Mouse (Mus musculus): ENCODE measurements around the gene Iqgap3. TPM values are rescaled to one million over a fixed set of nuclear protein-coding genes. Genes with fewer than 3 reads are reported as not detected.

Gene Iqgap3
- polyA plus RNA-seq (2012; fragmentation: generic; extraction: Trizol) = 10 to 100 TPM; 24.1 to 30.5 TPM

DNA sequence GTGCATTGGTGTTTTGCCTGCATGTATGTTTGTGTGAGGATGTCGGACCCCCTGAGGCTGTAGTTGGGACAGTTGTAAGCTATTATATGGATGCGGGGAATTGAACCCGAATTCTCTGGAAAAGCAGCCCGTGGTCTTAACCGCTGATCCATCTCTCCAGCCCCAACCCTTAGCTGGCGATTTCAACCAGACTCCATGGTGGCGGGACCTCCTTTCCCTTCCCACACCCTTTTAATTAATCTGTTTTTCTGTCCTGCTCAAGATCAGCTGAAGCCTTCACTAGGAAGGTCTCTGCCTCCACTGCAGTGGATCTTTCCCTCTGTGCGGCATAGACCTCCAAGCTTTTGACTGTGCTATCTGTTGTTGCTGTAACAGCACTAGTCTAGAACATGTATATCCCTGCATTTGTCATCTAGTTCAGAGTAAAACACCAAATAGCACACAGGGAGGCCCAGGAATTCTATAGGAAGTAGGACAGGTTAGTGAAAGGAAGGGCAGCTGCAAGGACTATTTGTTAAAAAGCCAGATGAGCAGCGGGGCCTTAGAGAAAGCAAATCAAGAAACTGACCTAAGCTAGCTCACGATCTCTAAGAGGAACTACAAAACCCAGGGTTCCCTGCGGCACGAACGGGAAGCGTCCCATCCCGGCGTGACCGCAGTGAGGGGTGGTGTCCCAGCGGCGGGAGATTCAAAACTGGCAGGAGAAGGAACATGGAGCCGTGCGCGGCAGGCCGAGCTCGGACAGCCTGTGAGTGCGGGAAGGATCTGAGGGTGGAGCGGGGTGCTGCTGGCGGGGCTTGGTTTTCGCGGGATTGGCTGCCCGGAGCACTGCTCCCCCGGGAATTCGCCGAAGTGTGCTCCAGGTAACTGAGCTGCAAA lies at the start of gene Iqgap3:
Gene Iqgap3 (plus strand): TSS at position 627 of the 879 bp plus-strand sequence.

DNA sequence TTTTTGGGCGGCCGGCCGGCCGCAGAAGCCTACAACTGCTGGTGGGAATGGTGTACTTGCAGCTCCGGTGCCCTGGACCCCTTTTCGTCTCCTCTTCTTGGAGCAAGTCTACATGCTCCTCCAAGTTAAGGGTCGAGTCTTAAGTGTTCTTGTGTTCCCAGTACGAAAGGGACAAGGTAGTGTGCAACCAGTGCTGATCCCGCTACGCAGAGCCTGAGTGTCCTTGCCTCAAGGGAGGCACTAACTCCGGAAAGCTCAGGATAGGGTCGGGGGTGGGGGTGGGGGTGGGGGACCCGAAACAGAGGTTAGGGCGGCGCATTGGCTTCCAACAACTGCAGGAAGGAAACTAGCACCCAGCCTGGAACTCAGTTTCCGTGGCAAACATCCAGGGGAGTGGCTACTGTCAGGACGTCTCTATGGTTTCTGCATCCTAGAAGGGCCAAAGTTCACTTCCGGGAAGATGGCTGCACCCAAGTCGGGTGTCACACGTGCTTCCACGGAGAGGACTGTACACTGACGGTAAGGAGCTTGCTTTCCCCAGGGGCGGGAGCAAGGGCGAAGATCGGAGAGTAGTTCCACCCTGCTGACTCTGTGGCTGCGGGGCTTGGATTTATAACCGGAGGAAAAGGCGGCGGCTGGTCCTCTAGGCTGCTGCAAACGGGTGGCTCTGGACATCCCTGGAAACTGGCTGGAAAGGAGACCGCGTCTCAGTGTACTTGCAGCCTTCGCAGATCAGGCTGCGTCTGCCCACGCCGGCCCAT lies 38.9 kb upstream of the Iqgap3 start, which contains the start of gene Gpatch4:
Gene Gpatch4 (plus strand): TSS at position 448 of the 761 bp plus-strand sequence.

DNA sequence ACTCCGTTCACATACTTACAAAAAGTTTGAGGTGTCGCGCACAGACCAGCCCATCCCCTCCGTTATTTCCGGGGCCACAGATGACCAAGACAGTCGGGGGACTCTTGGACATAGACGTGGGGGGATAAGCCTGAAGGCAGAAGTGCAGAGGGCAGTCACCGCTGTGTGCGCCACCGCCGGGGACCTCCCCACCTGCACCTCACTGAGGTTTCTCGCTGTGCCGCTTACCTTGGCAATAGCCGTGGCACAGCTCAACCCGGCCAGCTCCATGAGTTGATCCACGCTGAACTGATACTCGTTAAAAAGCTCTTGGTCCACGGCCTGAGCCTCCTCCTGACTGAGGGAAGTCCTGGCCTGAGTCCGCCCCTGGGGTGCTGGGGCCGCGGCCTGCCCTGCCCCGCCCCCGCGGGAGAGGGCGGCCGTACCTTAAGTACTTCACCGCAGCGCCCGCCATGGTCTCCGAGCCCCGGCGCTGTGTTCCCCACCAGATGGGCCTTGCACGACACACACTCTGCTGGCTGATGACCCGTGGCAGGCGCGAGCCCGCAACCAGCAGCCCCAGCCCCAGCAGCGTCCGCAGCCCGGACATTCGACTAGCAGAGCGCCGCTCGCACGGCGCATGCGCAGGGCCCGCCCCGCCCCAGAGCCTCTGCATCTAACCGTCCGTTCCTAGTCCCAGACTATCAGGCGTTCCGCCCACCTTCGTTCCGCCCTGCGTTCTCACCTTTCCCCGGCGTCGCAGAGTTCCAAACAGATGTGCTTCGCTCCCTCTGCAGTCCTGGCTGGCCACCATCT lies 23.7 kb upstream of the Iqgap3 start, which contains the start of gene Naxe:
Gene Naxe (minus strand): TSS at position 594 of the 795 bp plus-strand sequence.

DNA sequence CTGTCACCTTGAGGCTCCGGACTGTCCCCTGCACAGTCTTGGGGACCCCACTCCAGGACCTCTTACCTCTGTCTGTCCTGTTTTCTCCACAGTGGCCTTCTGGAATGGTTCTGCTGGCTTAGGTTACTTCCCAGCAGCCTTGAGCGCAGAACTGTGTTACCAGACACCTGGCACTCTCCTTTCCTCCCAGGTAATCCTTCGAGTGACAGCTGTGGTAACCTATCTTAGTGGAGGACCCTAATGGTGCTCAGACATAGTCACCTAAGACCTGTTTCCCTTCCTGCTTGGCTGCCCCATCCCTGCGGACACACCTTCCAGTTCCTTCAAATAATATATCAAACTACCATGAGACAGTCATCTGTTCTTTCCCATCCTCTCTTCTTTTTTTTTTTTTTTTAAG lies 3.6 kb upstream of the Iqgap3 start, which contains the start of gene Ttc24:
Gene Ttc24 (minus strand): TSS at position 101 of the 400 bp plus-strand sequence.

GRCm38 (mm10) chr3:88141787-88142523 lies 60.2 kb downstream of the Iqgap3 start, which contains the start of gene Mef2d:
Gene Mef2d (plus strand): TSS chr3:88142372.

Other genes starting within 250 kb of the Iqgap3 start
- gene Sh2d2a, start 235.2 kb upstream of the Iqgap3 start, polyA plus RNA-seq (2012; fragmentation: generic; extraction: Trizol) = under 1 TPM in 1 of 2 experiments, not detected in 1; 0.01 TPM
- 10 to 100 TPM; 30.7 to 50.3 TPM for gene Prcc, start 196.4 kb upstream of the Iqgap3 start, polyA plus RNA-seq (2012; fragmentation: generic; extraction: Trizol)
- 100 to 1,000 TPM; 155 to 249 TPM for gene Hdgf, start 175.7 kb upstream of the Iqgap3 start, polyA plus RNA-seq (2012; fragmentation: generic; extraction: Trizol)
- gene Mrpl24, start 162.5 kb upstream of the Iqgap3 start, polyA plus RNA-seq (2012; fragmentation: generic; extraction: Trizol) = 10 to 100 TPM; 55.0 to 92.7 TPM
- 10 to 100 TPM in 1 of 2 experiments, 1 to 10 TPM in 1; 3.8 to 16.4 TPM for gene Isg20l2, start 151.7 kb upstream of the Iqgap3 start, polyA plus RNA-seq (2012; fragmentation: generic; extraction: Trizol)
- 1 to 10 TPM; 1.3 to 9.6 TPM for gene Rrnad1, start 151.3 kb upstream of the Iqgap3 start, polyA plus RNA-seq (2012; fragmentation: generic; extraction: Trizol)
- 1 to 10 TPM; 1.8 to 6.7 TPM for gene Crabp2, start 133.3 kb upstream of the Iqgap3 start, polyA plus RNA-seq (2012; fragmentation: generic; extraction: Trizol)
- 1 to 10 TPM; 1.6 to 1.9 TPM for gene Nes, start 110.9 kb upstream of the Iqgap3 start, polyA plus RNA-seq (2012; fragmentation: generic; extraction: Trizol)
- not detected for gene Bcan, start 81.7 kb upstream of the Iqgap3 start, polyA plus RNA-seq (2012; fragmentation: generic; extraction: Trizol)
- not detected for gene Hapln2, start 54.4 kb upstream of the Iqgap3 start, polyA plus RNA-seq (2012; fragmentation: generic; extraction: Trizol)
- 1 to 10 TPM; 8.1 to 8.2 TPM for gene Gpatch4, start 38.9 kb upstream of the Iqgap3 start, polyA plus RNA-seq (2012; fragmentation: generic; extraction: Trizol)
- gene Naxe, start 23.5 kb upstream of the Iqgap3 start, polyA plus RNA-seq (2012; fragmentation: generic; extraction: Trizol) = 100 to 1,000 TPM; 274 to 276 TPM
- gene Ttc24, start 3.7 kb upstream of the Iqgap3 start, polyA plus RNA-seq (2012; fragmentation: generic; extraction: Trizol) = under 1 TPM in 1 of 2 experiments, not detected in 1; 0.05 TPM
- gene Mef2d, start 60.4 kb downstream of the Iqgap3 start, polyA plus RNA-seq (2012; fragmentation: generic; extraction: Trizol) = 10 to 100 TPM in 1 of 2 experiments, 1 to 10 TPM in 1; 7.3 to 18.8 TPM
- gene Rhbg, start 172.7 kb downstream of the Iqgap3 start, polyA plus RNA-seq (2012; fragmentation: generic; extraction: Trizol) = not detected
- not detected for gene Gm38392, start 205.2 kb downstream of the Iqgap3 start, polyA plus RNA-seq (2012; fragmentation: generic; extraction: Trizol)
- 1 to 10 TPM; 3.2 to 5.0 TPM for gene Tsacc, start 215.0 kb downstream of the Iqgap3 start, polyA plus RNA-seq (2012; fragmentation: generic; extraction: Trizol)
- 100 to 1,000 TPM; 268 to 434 TPM for gene Cct3, start 215.1 kb downstream of the Iqgap3 start, polyA plus RNA-seq (2012; fragmentation: generic; extraction: Trizol)
- gene Glmp, start 243.1 kb downstream of the Iqgap3 start, polyA plus RNA-seq (2012; fragmentation: generic; extraction: Trizol) = 100 to 1,000 TPM; 246 to 254 TPM